Mouse (Mus musculus): ENCODE results near the gene Smarcal1.

DNA sequence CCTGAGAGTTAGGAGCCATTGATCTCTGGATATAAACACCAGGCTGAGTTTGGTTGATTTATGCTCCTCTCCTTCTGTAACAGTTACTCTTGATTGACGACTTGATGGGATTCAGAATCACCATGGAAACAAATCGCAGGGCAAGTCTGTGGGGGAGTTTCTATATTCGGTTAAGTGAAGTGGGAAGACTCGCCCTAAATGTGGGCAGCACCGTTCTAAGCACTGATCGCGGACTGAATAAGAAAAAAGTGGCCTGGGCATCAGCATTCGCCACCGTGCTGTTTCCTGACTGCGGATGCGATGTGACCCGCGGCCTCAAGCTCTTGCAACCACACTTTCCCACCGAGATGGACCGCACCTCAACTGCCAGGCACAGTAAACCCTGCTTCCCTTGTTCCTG, 4.7 kb upstream of the Smarcal1 start:
- TF ChIP-seq CTCF (conservative IDR thresholded peaks at IDR 0.05; ENCODE audit: insufficient read depth, insufficient read length, low read depth, low read length), result no peak
- no peak for TF ChIP-seq POLR2A (IDR thresholded peaks at IDR 0.05; ENCODE audit: low read depth, low read length)

Measured in kidney, adult 2 months (tissue).